Mouse (Mus musculus) splenic B cell, adult 2 months (primary cell): ENCODE measurements around the gene Dock1.

ENCODE experiments used
- DNase-seq: peaks from one replicate; pipeline ENCODE4 v3.0.0-alpha.2; 2011; ENCODE audit warnings: low read depth, low spot score
- H3K27me3 ChIP-seq: 2 replicates; pipeline ENCODE4 v1.6.1; 2012; ENCODE audit warnings: mild to moderate bottlenecking, low read length, moderate library complexity, mixed read lengths; ENCODE audit not compliant: control insufficient read depth, poor library complexity, insufficient read depth, severe bottlenecking
- H3K36me3 ChIP-seq: 2 replicates; pipeline ENCODE4 v1.6.1; 2012; ENCODE audit warnings: mild to moderate bottlenecking, low read length, moderate library complexity, mixed read lengths; ENCODE audit not compliant: control insufficient read depth, poor library complexity, insufficient read depth, severe bottlenecking

Dock1 gene

DNA sequence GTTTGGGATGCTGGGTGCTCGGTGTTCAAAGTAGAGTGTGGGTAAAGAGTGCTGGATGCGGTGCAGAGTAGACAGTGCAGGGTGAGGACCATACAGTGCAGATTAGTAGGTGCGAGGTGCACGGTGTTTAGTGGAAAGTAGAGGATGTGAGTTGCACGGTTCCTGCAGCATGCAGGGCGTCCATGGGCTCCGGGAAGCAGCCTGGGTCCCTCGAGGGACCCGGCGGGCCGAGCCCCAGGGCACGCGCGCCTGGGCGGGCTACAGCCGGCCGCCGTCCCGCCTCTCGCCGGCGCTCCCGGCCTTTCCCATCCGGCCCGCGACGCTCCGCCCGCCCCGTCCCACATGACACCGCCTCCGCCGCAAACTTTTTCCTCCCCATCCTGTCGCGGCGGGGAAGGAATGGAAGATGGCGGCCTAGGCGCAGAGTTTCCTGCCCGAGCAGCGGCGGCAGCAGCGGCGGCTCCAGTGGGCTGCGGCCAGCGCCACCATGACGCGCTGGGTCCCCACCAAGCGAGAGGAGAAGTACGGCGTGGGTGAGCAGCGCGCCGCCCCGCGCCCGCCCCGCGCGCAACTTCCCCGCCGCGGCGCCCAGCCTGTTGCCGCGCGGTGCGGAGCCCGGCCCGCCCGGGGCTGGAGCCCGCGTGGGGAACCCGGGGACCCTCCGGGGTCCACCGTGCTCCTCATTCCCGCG is at the start of gene Dock1:
Dock1 (plus strand) TSS at position 343 of the 691 bp plus-strand sequence.
- no peak for DNase-seq
- H3K36me3 ChIP-seq, result no peaks in the 10 kb centered on the region
- H3K27me3 ChIP-seq, result no peaks in the 10 kb centered on the region

DNA sequence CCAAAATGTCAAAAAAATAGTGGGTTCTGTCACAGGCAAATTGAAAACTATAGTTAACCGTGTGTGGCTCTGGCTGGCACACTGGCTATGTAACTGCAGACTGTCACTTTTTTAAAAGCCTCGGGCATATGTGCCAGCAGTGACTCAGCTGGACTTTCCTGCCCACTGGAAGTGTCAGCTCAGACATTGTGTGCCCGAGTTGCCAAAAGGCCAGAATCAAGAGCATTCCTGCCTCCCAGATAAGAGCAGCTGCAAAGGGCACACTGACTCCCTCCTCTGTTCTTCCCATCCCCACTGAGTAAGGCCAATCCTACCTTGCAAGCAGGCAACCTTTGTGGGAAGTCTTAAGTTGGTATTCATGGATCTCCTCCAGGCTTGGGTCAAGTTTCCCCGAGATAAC is 42.5 kb upstream of the Dock1 start:
- H3K27me3 ChIP-seq, result no peaks in the 10 kb centered on the region
- DNase-seq, result no peak
- no peaks in the 10 kb centered on the region for H3K36me3 ChIP-seq

DNA sequence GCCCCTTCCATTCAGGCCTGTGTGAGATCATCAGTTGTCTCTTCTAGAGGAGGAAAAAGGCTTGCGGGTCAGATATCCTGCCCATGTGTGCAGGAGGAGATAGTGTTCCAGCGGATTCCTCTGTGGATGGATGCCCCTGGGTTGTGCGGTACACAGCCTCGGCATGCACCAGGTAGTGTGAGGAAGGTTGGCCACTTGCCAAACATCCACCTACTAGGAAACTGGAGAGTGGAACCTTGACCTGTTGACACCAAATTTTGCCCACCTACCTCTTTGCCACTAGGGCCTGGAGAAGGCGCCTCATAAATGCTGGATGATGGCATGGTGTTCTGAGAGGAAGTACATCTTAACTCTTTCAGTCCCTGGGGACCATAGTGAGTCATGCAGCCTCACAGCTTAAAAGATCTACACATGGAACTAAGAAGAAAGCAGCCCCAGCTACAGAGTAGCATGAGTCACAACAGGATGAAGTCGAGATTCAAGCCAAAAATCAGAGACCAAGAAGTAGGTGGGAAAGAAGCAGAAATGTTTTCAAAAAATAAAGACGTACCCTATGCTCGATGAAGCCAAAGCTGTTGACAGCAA is 20.1 kb upstream of the Dock1 start:
- H3K36me3 ChIP-seq, result no peaks in the 10 kb centered on the region
- DNase-seq, result no peak
- no peaks in the 10 kb centered on the region for H3K27me3 ChIP-seq

DNA sequence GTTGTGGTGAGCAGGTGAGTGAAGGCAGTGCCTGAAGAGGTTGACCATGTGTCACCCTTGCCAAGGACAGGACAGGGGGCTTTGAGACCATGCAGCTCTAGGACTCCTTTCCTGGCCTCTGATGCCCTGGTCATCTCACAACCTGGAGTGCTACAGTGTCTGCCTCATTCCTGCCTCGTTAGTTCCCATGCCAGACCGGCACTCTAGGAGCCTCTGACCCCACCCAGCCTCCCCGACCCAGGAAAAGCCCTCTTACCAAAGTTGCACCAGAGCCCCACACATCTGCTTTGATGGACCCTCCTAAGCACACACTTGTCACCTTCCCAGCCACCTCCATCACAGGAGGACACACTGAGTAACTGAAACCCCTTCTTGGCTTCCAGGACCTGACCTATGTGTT is 19.4 kb upstream of the Dock1 start:
- no peaks in the 10 kb centered on the region for H3K27me3 ChIP-seq
- no peak for DNase-seq
- no peaks in the 10 kb centered on the region for H3K36me3 ChIP-seq

DNA sequence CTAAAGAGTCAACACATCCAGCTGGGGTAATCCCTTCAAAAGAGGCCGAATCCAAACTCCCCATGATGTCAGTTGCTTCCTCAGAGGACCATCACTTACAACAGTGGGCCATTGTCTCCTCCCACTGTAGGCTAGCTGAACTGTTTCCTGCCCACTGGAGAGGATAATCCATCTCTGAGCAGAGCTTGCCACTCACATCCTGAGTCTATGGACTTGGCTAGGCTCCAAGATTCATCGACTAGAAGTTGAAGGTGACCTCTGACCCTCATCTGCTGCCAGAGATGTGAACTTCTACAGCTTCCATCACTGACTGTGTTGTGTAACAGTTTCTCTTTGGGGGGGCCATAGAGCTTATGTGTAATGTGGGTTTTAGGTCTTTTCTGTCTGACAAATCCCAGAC is 7.2 kb upstream of the Dock1 start:
- H3K27me3 ChIP-seq, result no peaks in the 10 kb centered on the region
- DNase-seq, result no peak
- H3K36me3 ChIP-seq, result no peaks in the 10 kb centered on the region

DNA sequence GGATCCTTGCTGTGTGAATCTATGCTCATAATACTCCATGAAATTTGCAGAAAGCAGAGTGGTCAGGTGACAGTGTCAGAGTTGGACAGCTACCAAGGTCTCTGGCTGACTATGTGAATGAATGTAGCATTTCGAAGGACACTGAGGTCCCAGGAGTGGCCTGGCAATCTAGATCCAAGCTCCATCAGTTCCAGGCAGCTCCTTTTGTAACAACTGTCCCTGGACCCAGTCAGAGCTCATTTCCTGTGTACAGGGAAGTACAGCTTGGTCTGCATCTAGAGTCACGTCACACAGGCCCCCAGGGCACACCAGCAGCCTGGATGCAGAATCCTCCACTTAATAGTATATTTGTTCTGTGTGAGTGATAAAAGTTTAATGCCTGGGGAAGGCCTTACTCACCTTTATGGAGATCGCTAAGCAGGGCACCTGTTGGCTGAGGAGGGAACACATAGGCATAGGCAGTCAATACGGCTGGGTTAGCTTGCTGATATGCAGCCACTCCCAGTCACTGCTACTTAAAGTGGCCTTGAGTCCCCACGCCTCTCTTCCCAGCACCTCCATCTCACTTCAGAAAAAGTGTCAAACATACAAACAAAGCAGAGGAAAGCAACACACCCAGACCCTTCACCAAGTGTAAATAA is 4.7 kb upstream of the Dock1 start:
- no peaks in the 10 kb centered on the region for H3K27me3 ChIP-seq
- H3K36me3 ChIP-seq, result no peaks in the 10 kb centered on the region
- no peak for DNase-seq

DNA sequence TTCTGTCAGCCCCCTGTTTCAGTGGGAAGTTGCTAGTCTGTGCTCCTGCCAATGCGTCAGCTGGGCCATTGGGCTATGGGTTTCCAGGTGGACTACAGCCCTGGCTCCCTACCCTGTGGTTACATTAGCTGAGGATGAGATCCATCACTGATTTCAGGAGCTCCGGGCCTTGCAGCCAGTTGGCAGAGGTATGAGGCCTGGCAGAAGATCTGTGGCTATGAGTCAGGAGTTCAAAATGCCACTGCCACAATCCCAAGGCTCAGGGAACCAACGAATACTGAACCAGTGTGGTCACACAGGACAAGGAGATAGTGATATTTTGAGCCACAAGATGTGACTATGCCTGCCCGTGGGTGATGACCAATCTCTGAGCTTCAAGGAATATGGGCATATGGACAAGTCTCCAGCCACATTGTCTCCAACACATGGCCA is 3.2 kb upstream of the Dock1 start:
- DNase-seq, result no peak
- H3K36me3 ChIP-seq, result no peaks in the 10 kb centered on the region
- no peaks in the 10 kb centered on the region for H3K27me3 ChIP-seq

DNA sequence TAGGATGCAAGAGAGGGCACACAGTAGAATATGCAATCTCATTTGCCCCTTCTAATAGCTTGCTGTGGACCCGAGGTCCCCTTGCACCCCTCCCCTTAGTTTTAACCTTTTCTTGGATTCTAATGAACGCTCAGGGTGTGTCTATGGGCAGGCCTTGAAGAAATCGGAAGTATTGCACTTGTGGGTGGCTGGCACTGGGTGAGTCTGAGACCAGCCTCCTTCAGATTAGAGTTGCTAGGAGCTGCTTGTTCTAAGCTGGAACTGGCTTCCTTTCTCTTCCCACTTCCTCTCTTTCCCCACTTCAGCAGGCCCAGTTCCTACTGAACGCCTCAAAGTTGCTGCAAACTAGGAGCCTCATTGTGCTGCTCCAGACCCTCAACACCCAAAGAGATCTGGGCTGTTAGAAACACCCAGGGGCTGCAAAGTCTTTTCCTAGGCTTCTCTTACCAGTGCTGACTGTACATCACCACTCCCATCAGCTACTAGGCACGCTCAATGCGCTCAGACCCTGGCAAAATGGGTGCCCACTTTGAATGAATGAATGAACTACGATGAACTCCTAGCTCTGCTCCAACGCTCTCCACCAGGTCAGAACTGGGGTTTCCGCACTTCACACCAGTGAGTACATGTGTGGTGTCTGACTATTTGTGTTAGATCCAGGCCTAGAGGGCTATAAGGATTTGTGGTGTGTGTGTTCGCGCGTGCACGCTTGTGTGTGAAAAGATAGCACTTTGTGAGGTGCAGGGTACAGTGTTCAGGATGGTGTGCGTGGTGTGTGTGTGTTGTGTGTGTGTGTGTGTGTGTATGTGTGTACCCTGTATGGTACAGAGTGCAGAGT is 761 bp upstream of the Dock1 start:
- no peaks in the 10 kb centered on the region for H3K27me3 ChIP-seq
- H3K36me3 ChIP-seq, result no peaks in the 10 kb centered on the region
- DNase-seq, result no peak

DNA sequence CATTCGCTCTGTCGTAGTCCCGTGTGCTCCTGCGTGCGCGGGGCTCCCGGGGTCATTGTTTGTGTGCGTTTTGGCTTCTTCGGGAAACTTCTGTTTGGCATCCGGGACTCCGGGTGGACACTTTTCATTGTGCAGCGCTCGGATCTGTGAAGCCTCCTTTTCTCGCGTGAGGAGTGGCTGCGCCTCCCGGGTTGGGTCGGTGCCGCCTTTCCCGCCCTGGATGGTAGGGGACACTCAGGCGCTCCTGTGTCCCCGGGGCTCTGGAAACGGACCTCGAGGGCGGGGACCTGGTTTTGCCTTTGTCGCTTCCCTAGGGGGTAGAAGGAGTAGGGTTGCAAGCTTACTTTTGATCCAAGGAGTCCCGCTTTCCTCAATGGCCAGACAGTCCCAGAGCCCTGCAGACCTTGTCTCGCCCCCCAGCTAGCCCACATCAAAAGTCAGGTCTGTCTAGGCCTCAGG is 578 bp downstream of the Dock1 start:
- Histone ChIP-seq H3K36me3 (no peaks in the 10 kb centered on the region), H3K27me3 (no peaks in the 10 kb centered on the region)
- DNase-seq, result no peak

DNA sequence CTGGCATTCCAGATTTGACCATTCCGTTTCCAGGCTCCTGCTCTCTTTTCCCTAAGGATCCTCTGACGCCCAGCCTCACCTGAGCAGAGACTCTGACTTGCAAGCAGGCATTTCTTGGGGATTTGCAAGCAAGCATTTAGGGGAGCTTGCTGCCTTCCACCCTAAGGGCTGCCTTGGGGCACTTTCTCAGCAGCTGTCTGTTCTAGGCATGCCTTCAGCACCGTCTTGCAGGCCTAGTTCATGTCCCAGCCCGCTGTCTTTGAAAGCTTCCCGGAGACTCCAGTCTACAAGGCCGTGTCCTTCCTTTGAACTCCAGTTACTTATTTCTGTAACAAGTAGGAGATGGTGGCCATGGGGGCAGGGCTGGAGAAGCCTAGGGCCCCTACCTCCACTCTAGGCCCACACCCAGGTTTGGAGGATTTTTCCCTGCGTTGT is 1.0 kb downstream of the Dock1 start:
- H3K36me3 ChIP-seq, result no peaks in the 10 kb centered on the region
- DNase-seq, result no peak

DNA sequence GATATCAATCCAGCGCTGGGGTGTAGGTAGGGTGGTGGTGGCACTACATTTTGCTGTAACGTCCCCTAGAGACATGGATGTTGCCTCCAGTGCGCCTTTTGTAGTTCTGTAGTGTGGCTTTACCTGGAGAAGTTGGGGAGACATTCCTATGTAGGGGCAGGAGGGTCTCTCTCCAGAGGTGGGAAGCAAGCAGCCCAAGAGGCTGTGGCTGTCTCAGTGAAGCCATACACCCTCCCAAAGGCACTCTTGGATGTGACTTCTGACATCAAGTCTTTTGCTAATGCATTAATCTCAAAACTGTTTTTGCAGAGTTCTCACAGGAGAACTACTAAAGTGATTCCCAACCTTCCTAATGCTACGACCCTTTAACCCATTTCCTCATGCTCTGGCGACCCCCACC is 2.7 kb downstream of the Dock1 start:
- Histone ChIP-seq H3K36me3 (no peaks in the 10 kb centered on the region), H3K27me3 (no peaks in the 10 kb centered on the region)
- no peak for DNase-seq

More for the DNA sequence above, 1.0 kb downstream of the Dock1 start:
- no peaks in the 10 kb centered on the region for H3K27me3 ChIP-seq

DNA sequence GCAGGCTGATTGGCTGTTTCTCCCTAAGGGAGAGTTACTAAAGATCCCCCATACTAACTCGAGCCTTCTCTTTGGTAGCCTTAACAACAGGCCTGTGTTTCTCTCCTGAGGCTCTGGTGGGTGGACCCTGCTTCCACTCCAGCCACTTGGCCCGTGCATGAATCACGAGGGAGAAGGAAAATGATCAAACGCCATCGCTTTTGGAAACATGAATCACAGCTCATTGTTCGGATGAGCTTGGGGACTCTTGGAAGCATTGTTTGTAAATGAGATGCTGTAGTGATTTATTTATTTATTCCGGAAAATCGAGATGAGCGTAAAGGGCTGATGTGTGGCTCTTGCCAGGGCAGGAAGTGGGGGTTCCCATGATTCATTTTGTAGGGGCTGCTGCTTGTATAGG is 3.5 kb downstream of the Dock1 start:
- Histone ChIP-seq H3K36me3 (no peaks in the 10 kb centered on the region), H3K27me3 (no peaks in the 10 kb centered on the region)
- no peak for DNase-seq

DNA sequence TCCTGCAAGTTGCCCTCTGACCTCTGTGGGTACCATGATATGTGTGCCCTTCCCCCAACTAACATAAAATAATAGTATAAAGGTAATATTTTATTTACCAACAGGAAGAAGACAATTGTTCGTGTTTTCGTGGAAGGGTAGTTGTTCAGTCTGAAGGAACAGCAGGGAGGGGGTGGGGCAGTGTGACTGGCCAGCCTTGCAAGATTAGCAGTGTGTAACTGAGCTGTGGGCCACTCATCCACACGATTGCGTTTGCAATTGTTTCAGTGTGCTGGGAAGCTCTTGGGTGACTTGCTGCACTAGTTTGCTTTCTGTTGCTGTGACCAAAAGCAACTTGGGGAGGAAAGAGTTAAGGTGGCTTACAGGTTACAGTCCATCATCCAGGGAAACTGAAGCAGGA is 7.4 kb downstream of the Dock1 start:
- Histone ChIP-seq H3K27me3 (no peaks in the 10 kb centered on the region), H3K36me3 (no peaks in the 10 kb centered on the region)
- no peak for DNase-seq

DNA sequence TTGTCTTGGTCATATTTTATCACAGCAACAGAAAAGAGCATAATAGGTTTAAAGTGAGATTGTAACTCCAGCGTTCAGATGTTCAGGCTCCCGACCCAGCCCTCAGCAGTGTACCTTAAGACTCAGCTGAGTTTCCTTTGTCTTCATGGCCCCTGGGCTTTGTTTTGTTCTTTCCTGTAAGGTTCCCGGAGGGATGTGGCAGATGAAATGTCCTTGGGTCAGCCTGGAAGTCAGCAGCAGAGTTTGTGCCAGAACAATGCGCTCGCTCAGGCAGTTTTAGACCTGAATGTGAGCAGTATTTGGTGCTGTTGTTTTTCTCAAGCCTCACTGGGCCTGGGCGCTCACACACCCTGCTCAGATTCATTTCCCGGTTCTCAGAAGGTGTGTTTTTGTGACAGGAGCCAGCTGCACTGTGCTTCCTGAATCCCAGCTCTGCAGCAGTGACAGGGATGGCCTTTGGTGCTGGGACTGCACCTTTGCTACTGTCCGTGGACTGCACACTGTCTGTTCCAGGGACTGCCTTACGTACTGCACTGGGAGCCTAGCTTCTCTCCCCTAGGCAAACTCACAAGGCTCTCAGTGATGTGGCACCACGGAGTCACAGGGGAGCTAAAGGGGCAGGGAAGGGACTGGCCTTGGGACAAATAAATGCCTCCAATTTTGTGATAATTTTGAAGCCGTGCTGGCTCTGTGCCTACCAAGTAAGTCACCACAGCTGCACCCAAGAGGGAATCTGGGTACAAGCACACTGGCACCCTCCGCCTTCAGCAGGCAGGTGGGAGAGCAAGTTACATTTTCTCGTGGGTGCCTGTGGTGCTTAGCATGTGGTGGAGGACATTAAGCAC is 9.1 kb downstream of the Dock1 start:
- DNase-seq, result no peak
- no peaks in the 10 kb centered on the region for H3K36me3 ChIP-seq
- H3K27me3 ChIP-seq, result no peaks in the 10 kb centered on the region
